Mouse (Mus musculus) testis, postnatal 10 days (tissue): ENCODE data around the gene B230219D22Rik.

Source experiments
- DNase-seq: peaks from one replicate; pipeline ENCODE4 v3.0.0; 2021; ENCODE audit warnings: low spot score

Gene B230219D22Rik

GRCm38 (mm10) chr13:55727120-55727838, 34.4 kb downstream of the B230219D22Rik start, which contains the start of gene Pcbd2:
TSS of gene Pcbd2 (plus strand) at chr13:55727368.
- DNase-seq: peak; percentile 90

GRCm38 (mm10) chr13:55727839-55728238, 34.9 kb downstream of the B230219D22Rik start:
- DNase-seq: peak; percentile 71

- no peak for DNase-seq
These were observed 37.8 kb downstream of the B230219D22Rik start for GRCm38 (mm10) chr13:55730716-55731115.

- DNase-seq: no peak
These were observed 39.2 kb downstream of the B230219D22Rik start for GRCm38 (mm10) chr13:55732121-55732520.

GRCm38 (mm10) chr13:55733628-55734502, 40.9 kb downstream of the B230219D22Rik start:
- DNase-seq: no peak

- no peak for DNase-seq
These were observed 45.0 kb downstream of the B230219D22Rik start for GRCm38 (mm10) chr13:55737885-55738284.

GRCm38 (mm10) chr13:55742306-55742705, 49.4 kb downstream of the B230219D22Rik start:
- no peak for DNase-seq
